Mouse (Mus musculus): ENCODE measurements around the gene Efhd2.

The Efhd2 gene

GRCm38 (mm10) chr4:141853437-141853836 is 21.3 kb downstream of the Efhd2 start:
- peak in 1 of 2 experiments; percentile 57 for DNase-seq

- DNase-seq, result no peak
These were observed 28.7 kb downstream of the Efhd2 start, which contains the start of gene Ctrc for GRCm38 (mm10) chr4:141845999-141846398. TSS of gene Ctrc (minus strand) at chr4:141846359.

- DNase-seq, result no peak
These were observed 40.1 kb downstream of the Efhd2 start for GRCm38 (mm10) chr4:141834536-141835095.

DNA sequence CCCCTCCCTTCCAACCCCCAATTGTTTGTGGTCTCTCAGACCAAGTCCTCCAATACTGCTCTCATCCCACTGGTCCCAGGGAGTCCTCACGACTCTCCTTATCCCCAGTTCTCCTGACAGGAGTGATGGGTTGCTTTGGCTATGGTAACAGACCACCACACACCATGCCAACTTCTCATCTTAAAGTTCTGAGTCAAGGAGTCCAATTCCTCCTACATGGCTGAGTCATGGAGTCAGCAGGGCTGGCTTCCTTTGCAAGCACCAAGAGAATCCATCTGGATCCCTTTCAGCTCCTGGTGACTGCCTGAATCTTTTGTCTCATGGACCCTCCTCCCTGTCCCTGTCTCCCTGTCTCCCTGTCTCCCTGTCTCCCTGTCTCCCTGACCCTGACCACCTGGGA is 40.8 kb downstream of the Efhd2 start:
- no peak for DNase-seq

GRCm38 (mm10) chr4:141831361-141831760 is 43.4 kb downstream of the Efhd2 start:
- DNase-seq, result no peak

DNA sequence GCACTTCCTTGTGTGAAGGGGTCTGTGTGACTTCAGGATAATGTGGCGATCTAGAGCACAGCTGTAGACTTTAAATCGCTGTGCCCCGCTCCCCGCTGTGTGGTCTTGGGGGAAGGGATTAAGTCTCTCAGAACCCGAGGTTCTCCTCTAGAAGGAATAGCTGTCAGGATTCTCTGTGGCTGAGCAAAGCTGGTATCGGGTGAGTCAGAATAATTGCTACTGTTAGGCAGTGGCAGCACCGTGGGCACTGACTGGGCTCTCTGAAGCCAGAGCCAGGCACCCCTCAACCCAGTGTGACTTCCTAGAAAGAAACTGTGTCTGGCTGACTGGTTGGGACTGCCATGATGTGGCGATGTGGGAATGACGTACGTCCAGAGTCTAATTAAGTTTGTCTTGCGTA is 44.3 kb downstream of the Efhd2 start:
- no peak for DNase-seq

GRCm38 (mm10) chr4:141828177-141828576 is 46.5 kb downstream of the Efhd2 start:
- DNase-seq, result no peak

GRCm38 (mm10) chr4:141827401-141827800 is 47.3 kb downstream of the Efhd2 start:
- DNase-seq, result no peak

GRCm38 (mm10) chr4:141826060-141826459 is 48.7 kb downstream of the Efhd2 start, which contains the start of gene Cela2a:
TSS of gene Cela2a (minus strand) at chr4:141826160.
- no peak for DNase-seq

- no peak for DNase-seq
These were observed 51.7 kb downstream of the Efhd2 start for GRCm38 (mm10) chr4:141822979-141823378.

DNA sequence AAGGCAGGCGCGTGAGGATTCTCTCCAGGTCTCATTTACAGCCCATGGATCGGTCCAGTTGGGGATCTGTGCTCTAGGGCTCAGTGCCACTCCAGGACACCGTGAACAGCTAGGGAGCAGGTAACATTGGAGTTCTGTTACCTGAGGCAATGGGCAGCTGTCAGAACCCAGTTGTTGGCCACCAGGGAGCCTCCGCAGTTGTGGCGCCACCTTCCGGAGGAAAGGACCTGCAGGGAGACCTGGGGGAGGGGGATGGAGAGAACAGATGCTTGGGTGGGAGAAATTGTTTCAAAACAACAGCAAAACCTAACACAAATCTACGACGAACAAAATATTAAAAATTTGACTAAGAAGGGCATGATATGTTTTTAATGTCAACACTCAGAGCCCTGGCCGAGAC is 52.6 kb downstream of the Efhd2 start:
- DNase-seq, result peak in 1 of 2 experiments; percentile 14

GRCm38 (mm10) chr4:141821178-141821577 is 53.5 kb downstream of the Efhd2 start:
- no peak for DNase-seq

DNA sequence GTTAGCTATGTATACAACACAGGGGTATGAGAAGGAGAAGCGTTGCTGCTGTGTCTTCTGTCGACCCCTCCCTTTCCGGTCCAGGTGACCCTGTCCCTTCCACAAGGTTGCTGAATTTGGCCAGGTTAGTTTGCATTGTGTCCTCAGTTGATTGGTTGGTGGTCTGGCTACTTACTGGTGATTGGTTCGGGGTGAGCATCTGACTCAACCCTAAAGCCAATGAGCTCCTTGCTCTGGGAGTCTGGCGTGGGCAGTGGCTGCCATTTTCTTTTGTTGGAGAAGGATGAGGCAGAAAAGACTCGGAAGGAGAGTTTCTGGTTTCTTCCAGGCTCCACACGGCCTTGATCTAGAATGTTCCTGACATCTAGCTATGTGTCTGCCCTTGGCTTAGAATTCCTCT is 55.4 kb downstream of the Efhd2 start:
- DNase-seq, result no peak

DNA sequence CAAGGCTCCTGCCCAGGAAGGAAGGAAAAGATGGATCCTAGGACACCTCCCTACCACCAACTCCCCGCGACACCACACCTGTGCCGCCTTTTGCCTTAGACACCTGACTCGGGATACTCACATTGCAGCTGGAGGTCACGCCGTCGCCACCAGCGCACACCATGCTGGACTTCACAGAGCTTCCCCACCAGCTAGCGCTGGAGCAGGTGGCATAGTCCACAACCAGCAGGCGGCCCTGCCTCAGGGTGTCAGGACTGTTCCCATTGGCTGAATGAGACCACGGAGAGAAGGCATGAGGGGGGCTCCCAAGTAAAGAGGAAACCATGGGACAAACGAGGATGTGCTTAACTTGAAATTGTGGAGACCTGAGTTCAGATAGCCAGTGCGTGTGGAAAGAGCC is 55.9 kb downstream of the Efhd2 start:
- no peak for DNase-seq

- no peak for DNase-seq
These were observed 57.0 kb downstream of the Efhd2 start for GRCm38 (mm10) chr4:141817706-141818105.

DNA sequence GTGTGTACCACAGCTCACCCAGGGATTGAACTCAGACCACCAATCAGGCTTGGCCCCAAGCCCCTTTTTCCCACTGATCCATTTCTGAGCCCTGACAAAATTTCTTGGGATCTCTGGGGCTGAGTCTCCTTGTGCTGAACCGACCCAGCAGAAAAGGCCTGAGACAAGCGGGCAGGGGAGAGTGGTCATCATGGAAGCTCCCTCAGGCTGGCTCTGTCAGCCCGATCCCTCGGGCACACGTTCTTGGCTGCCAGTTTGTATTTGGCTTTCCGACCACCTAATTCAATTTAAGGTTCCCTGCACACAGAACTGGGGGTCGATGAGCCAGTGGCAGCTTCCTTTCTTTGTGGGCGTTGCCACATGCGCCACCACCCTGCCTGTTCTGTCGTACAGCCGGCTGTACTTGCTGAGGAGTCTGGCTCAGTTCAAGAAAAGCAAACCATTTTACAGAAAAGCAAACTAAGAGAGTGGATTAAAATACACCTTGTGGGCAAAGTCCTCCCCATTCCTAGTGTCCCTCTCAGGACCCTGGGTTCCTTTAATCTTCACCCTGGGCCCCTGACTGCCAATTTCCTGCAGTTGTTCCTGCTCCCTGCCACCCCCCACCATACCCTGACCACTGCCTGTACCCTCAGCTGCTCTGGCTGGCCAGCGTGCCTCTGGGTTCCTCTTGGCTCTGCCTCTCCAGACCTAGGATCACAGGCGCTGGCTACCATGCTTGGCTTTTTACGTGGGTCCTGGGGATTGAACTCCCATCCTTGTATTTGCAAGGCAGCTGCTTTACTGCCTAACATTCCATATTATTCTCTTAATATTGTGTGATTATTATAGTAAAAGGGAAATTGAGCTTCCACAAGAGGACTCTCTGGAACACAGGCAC is 57.7 kb downstream of the Efhd2 start:
- no peak for DNase-seq

- no peak for DNase-seq
These were observed 58.5 kb downstream of the Efhd2 start for GRCm38 (mm10) chr4:141816267-141816666.

DNA sequence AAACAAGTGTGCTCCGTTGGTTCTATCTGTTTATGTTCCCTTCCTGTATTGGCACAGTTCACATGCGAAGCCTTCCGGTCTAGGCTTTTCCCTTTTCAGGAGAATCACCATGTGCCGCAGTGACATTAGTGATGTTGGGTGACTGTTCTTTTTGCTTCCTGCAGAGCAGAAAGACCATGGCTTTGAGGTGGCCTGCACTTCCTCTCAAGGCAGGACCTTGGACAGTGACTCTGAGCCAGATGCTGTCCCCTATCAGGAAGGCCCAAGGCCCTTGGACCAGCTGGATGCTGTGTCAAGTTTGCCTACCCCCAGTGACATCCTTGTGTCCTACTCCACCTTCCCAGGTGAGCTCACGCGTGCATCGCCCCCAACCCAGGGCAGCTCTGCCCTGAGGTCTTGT is 63.3 kb downstream of the Efhd2 start:
- DNase-seq, result no peak

- DNase-seq, result no peak
These were observed 63.7 kb downstream of the Efhd2 start for GRCm38 (mm10) chr4:141810975-141811374.

GRCm38 (mm10) chr4:141809850-141810464 is 64.8 kb downstream of the Efhd2 start:
- no peak for DNase-seq

All from spleen, adult 18-20 months (tissue).